Mouse (Mus musculus): ENCODE measurements around the gene Dimt1.

DNA sequence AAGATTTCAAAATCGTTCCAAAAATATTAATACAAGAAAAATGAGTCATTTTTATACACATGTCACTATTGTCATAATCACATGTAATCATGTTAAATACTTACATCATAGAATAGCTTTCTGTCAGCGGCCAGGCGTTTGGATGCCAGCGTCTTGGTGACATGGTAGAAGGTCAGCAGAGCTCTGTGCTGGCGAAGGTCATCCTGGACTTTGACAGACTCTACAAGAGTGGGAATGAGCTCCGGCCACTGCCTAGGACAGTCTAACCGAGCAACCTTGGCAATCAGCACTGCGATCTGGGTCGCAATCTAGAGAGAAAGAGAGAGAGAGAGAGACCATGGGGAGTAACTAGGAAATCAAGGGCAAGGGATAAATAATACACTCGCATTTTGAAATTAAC is 36.8 kb upstream of the Dimt1 start:
- TF ChIP-seq CTCF (IDR thresholded peaks at IDR 0.05; ENCODE audit: borderline replicate concordance, insufficient read depth, low read depth, low read length): no peak
- no peak for TF ChIP-seq POLR2A (IDR thresholded peaks at IDR 0.05; ENCODE audit: borderline replicate concordance, insufficient read depth, low read length)

Data from cerebellum, adult 2 months (tissue).